Mouse (Mus musculus): ENCODE data around the gene St3gal2. TPM values are rescaled to one million over a fixed set of nuclear protein-coding genes. Genes with fewer than 3 reads are reported as not detected.
"Not testable (repeated sequence)": the region's sequence is repeated elsewhere in the genome, so short reads cannot be mapped to it uniquely, and the experiment has no call there.

St3gal2 gene
- polyA plus RNA-seq, 1 experiment from 2014 or later = 10.4 TPM

DNA sequence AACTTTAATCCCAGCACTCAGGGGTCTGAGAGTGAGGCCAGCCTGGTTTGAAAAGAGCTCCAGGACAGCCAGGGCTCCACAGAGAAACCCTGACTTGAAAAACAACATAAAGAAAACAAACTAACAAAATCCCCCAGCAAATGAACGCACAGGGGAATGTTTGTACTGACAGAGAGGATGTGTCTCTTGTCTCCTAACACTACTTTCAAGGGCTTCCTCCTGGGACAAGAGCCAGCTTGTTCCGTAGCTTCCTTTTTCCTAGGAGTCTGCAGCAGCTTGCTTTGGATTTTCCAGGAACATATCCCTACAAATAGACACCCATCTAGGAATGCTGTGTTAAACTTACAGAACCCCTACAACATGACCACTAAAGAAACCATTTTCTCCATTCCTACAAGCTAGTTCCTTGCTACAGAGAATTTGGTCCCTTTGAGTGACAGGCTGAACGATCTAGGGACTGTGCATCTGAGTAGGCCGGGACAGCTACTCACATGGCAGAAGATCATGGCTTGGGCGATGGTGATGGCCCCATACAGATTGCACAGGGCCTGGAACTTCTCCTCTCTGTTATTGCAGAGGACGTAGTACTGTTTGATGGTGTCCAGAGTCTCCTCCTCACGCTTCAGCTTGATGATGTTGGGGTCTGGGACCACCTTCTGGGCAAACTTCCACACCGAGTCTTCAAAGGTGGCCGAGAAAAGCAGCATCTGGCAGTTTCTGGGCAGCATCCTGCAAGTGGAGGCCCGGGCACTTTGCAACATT, 90.7 kb downstream of the St3gal2 start:
- H3K36me3 ChIP-seq (ENCODE audit: control insufficient read depth, insufficient read depth, low read length) = peaks cover 59% of the 10 kb centered on the region
- not testable (repeated sequence) for H3K4me1 ChIP-seq (ENCODE audit: control insufficient read depth in 2 of 2, insufficient read depth in 2 of 2, low read length in 2 of 2); H3K27me3 ChIP-seq (ENCODE audit: control insufficient read depth, insufficient read depth, low read length); H3K27ac ChIP-seq (replicated peaks in 1 of 2; ENCODE audit: control insufficient read depth in 1 of 2, insufficient read depth in 1 of 2, low read depth in 2 of 2, low read length in 2 of 2); ATAC-seq (ENCODE audit: insufficient number of reproducible peaks, insufficient read depth, low FRiP score, low read depth); H3K4me2 ChIP-seq (ENCODE audit: low read length); H3K9me3 ChIP-seq (ENCODE audit: control insufficient read depth, low read length); H3K9ac ChIP-seq (ENCODE audit: low read length); H3K4me3 ChIP-seq (ENCODE audit: control insufficient read depth in 1 of 2, insufficient read depth in 1 of 2, low read depth in 1 of 2, low read length in 2 of 2)
- WGBS = 86% methylated on average over 8 of the region's 10 CpGs

Small RNA genes within 50 kb of the gene (microRNA-seq; reads per million reads assigned to microRNA genes)
- gene Mir3473d = 2.0 reads per million

Other genes with a start within 250 kb of the St3gal2 start
- 17.2 and 17.6 TPM in 2 replicates for gene Mtss1l, start 198.4 kb upstream of the St3gal2 start, polyA plus RNA-seq (2014; fragmentation: Nextera tagmentation; extraction: Ambion mirVana)
- 0.24 and 0.49 TPM in 2 replicates for gene Il34, start 114.0 kb upstream of the St3gal2 start, polyA plus RNA-seq (2014; fragmentation: Nextera tagmentation; extraction: Ambion mirVana)
- 60.2 and 62.0 TPM in 2 replicates for gene Cog4, start 73.3 kb upstream of the St3gal2 start, polyA plus RNA-seq (2014; fragmentation: Nextera tagmentation; extraction: Ambion mirVana)
- gene Sf3b3, start 73.1 kb upstream of the St3gal2 start, polyA plus RNA-seq (2014; fragmentation: Nextera tagmentation; extraction: Ambion mirVana) = 74.8 and 77.8 TPM in 2 replicates
- gene Fuk, start 17.4 kb upstream of the St3gal2 start, polyA plus RNA-seq (2014; fragmentation: Nextera tagmentation; extraction: Ambion mirVana) = 4.9 and 6.0 TPM in 2 replicates
- gene Ddx19a, start 77.9 kb downstream of the St3gal2 start, polyA plus RNA-seq (2014; fragmentation: Nextera tagmentation; extraction: Ambion mirVana) = 13.8 and 14.9 TPM in 2 replicates
- 3.6 and 4.1 TPM in 2 replicates for gene Ddx19b, start 111.8 kb downstream of the St3gal2 start, polyA plus RNA-seq (2014; fragmentation: Nextera tagmentation; extraction: Ambion mirVana)
- gene Aars, start 113.2 kb downstream of the St3gal2 start, polyA plus RNA-seq (2014; fragmentation: Nextera tagmentation; extraction: Ambion mirVana) = 31.7 and 35.4 TPM in 2 replicates
- 10.7 and 14.5 TPM in 2 replicates for gene Exosc6, start 136.4 kb downstream of the St3gal2 start, polyA plus RNA-seq (2014; fragmentation: Nextera tagmentation; extraction: Ambion mirVana)
- gene Clec18a, start 172.5 kb downstream of the St3gal2 start, polyA plus RNA-seq (2014; fragmentation: Nextera tagmentation; extraction: Ambion mirVana) = not detected in 2 replicates
- gene Pdpr, start 174.7 kb downstream of the St3gal2 start, polyA plus RNA-seq (2014; fragmentation: Nextera tagmentation; extraction: Ambion mirVana) = 9.3 and 9.8 TPM in 2 replicates

Measured in heart, embryonic 14.5 days (tissue).